In genomic region chr12:87387171-87388121, GRCm38 (mm10) we compare ENCODE assay signal across 8 mouse cellular contexts. TPM values are rescaled to one million over a fixed set of nuclear protein-coding genes. Genes with fewer than 3 reads are reported as not detected.
DNase-seq lines count a peak whose midpoint lies in the region; ATAC-seq and TF ChIP-seq lines count a peak whose summit lies in the region.

No protein-coding gene starts in this region.

- no peak for ATAC-seq in erythroblast, adult 5-6 weeks (replicated peaks; ENCODE audit: low FRiP score, poor library complexity, severe bottlenecking)
- no peak; the same call in 1 of the 2 replicates for ATAC-seq in limb, embryonic 14.5 days (ENCODE audit: low FRiP score, low read depth)
- ATAC-seq in midbrain, embryonic 16.5 days = peak; percentile 60

- peaks cover 26% of the 10 kb centered on the region for H3K4me1 ChIP-seq in erythroblast, embryonic 14.5 days (ENCODE audit: control insufficient read depth)
- peaks cover 3% of the 10 kb centered on the region; the same call in 1 of the 2 replicates for H3K4me1 ChIP-seq in cerebellum, adult 2 months (ENCODE audit: control insufficient read depth, insufficient read depth, low read length)
- peaks cover 6% of the 10 kb centered on the region for H3K4me1 ChIP-seq in limb, embryonic 14.5 days (ENCODE audit: control insufficient read depth, insufficient read depth, low read length)
- peaks cover 14% of the 10 kb centered on the region for H3K4me1 ChIP-seq in midbrain, embryonic 16.5 days (ENCODE audit: control insufficient read depth, insufficient read depth, low read length)

- under 1% methylated on average over 60 of the region's 65 CpGs for WGBS in cerebellum, adult 2 months
- 5% methylated on average over 33 of the region's 65 CpGs for WGBS in limb, embryonic 14.5 days
- WGBS in midbrain, embryonic 16.5 days = under 1% methylated on average over 45 of the region's 65 CpGs

- H3K27me3 ChIP-seq in erythroblast, embryonic 14.5 days (ENCODE audit: control insufficient read depth) = peaks cover 6% of the 10 kb centered on the region
- H3K27me3 ChIP-seq in cerebellum, adult 2 months (ENCODE audit: control insufficient read depth, insufficient read depth, low read length) = no peaks in the 10 kb centered on the region
- H3K27me3 ChIP-seq in limb, embryonic 14.5 days (ENCODE audit: control insufficient read depth, insufficient read depth, low read length) = no peaks in the 10 kb centered on the region
- H3K27me3 ChIP-seq in midbrain, embryonic 16.5 days (ENCODE audit: control insufficient read depth, insufficient read depth, low read depth, low read length) = no peaks in the 10 kb centered on the region

- peak overlapping the region; percentile 82 for H3K9ac ChIP-seq in limb, embryonic 14.5 days (ENCODE audit: low read depth, low read length, severe bottlenecking)
- peak overlapping the region; percentile 96 for H3K9ac ChIP-seq in midbrain, embryonic 16.5 days (ENCODE audit: low read depth, low read length)

- H3K36me3 ChIP-seq in erythroblast, embryonic 14.5 days (ENCODE audit: control insufficient read depth) = no peaks in the 10 kb centered on the region
- H3K36me3 ChIP-seq in limb, embryonic 14.5 days (ENCODE audit: control insufficient read depth, insufficient read depth, low read length) = no peaks in the 10 kb centered on the region
- no peaks in the 10 kb centered on the region for H3K36me3 ChIP-seq in midbrain, embryonic 16.5 days (ENCODE audit: control insufficient read depth, insufficient read depth, low read length)

- peak overlapping the region; percentile 77 for H3K4me3 ChIP-seq in erythroblast, embryonic 14.5 days (replicated peaks)
- H3K4me3 ChIP-seq in cerebellum, adult 2 months (replicated peaks; ENCODE audit: insufficient read depth, low read depth, low read length) = peak overlapping the region; percentile 81
- H3K4me3 ChIP-seq in limb, embryonic 14.5 days (replicated peaks; ENCODE audit: low read length) = peak overlapping the region; percentile 76
- H3K4me3 ChIP-seq in midbrain, embryonic 16.5 days (ENCODE audit: low read depth, low read length) = peak overlapping the region; percentile 99

- H3K27ac ChIP-seq in cerebellum, adult 2 months (ENCODE audit: insufficient read depth, low read length) = peak overlapping the region; percentile 71
- H3K27ac ChIP-seq in limb, embryonic 14.5 days (replicated peaks; ENCODE audit: low read depth, low read length) = peak overlapping the region; percentile 75
- H3K27ac ChIP-seq in midbrain, embryonic 16.5 days (ENCODE audit: low read length) = peak overlapping the region; percentile 84

- peak; percentile 52 to 63 for DNase-seq in cerebellum, adult 2 months
- DNase-seq in frontal cortex, postnatal 36 days (ENCODE audit: low spot score in 2 of 2) = peak; percentile 24 to 28
- peak; percentile 57 for DNase-seq in induced T-regulatory cell, adult 2 months (ENCODE audit: low read depth)
- DNase-seq in limb, embryonic 14.5 days (ENCODE audit: low spot score) = no peak
- DNase-seq in thymus, postnatal 0 days (ENCODE audit: low spot score) = peak; percentile 12

- TF ChIP-seq POLR2A in cerebellum, adult 2 months (IDR thresholded peaks at IDR 0.05; ENCODE audit: borderline replicate concordance, insufficient read depth, low read length) = no peak
- TF ChIP-seq POLR2A in limb, embryonic 14.5 days (IDR thresholded peaks at IDR 0.05; ENCODE audit: borderline replicate concordance, extremely low read depth, insufficient read depth, insufficient read length) = no peak

- TF ChIP-seq CTCF in cerebellum, adult 2 months (IDR thresholded peaks at IDR 0.05; ENCODE audit: borderline replicate concordance, insufficient read depth, low read depth, low read length) = no peak

- peak overlapping the region; percentile 79 for H3K4me2 ChIP-seq in limb, embryonic 14.5 days (replicated peaks; ENCODE audit: low read depth, low read length, severe bottlenecking)
- H3K4me2 ChIP-seq in midbrain, embryonic 16.5 days (ENCODE audit: low read length) = peak overlapping the region; percentile 95

- no peaks in the 10 kb centered on the region for H3K9me3 ChIP-seq in erythroblast, embryonic 14.5 days (ENCODE audit: control insufficient read depth, low read length)
- no peaks in the 10 kb centered on the region for H3K9me3 ChIP-seq in limb, embryonic 14.5 days (ENCODE audit: control insufficient read depth, low read length)
- no peaks in the 10 kb centered on the region for H3K9me3 ChIP-seq in midbrain, embryonic 16.5 days (replicated peaks; ENCODE audit: control insufficient read depth, low read length, poor library complexity, severe bottlenecking)

RNA-seq across cellular contexts. Expression of gene Sptlc2, which starts 0.7 kb away (rescaled TPM):
- 0.29 and 0.80 TPM in 2 replicates for polyA plus RNA-seq in erythroblast, embryonic 14.5 days (2012)
- 43.7 and 57.3 TPM in 2 replicates for total RNA-seq in erythroblast, adult 5-6 weeks (2015; ENCODE audit: low replicate concordance)
- 33.7 and 61.5 TPM in 2 replicates for total RNA-seq in erythroblast, adult 5-6 weeks (2017; ENCODE audit: low replicate concordance)
- polyA plus RNA-seq in cerebellum, adult 2 months (2012; rRNA removed) = 23.3 and 25.2 TPM in 2 replicates
- 23.3 and 35.2 TPM in 2 replicates for polyA plus RNA-seq in limb, embryonic 14.5 days (2012; rRNA removed)
- polyA plus RNA-seq in limb, embryonic 14.5 days (2014; fragmentation: Nextera tagmentation; extraction: Ambion mirVana) = 80.8 and 85.5 TPM in 2 replicates
- 72.8 and 75.0 TPM in 2 replicates for polyA plus RNA-seq in midbrain, embryonic 16.5 days (2015; fragmentation: Nextera tagmentation; extraction: Ambion mirVana)
- polyA plus RNA-seq in thymus, postnatal 0 days (2015; fragmentation: Nextera tagmentation; extraction: Ambion mirVana) = 76.9 and 83.3 TPM in 2 replicates

RNA-seq across cellular contexts. Expression of gene Slirp, which starts 56.2 kb away (rescaled TPM):
- 0.18 TPM in 1 of 2 replicates, not detected in the other for polyA plus RNA-seq in erythroblast, embryonic 14.5 days (2012)
- 15.5 and 27.3 TPM in 2 replicates for total RNA-seq in erythroblast, adult 5-6 weeks (2015; ENCODE audit: low replicate concordance)
- 0.85 and 21.6 TPM in 2 replicates for total RNA-seq in erythroblast, adult 5-6 weeks (2017; ENCODE audit: low replicate concordance)
- 82.7 and 86.7 TPM in 2 replicates for polyA plus RNA-seq in cerebellum, adult 2 months (2012; rRNA removed)
- 62.4 and 83.4 TPM in 2 replicates for polyA plus RNA-seq in limb, embryonic 14.5 days (2012; rRNA removed)
- 292 and 314 TPM in 2 replicates for polyA plus RNA-seq in limb, embryonic 14.5 days (2014; fragmentation: Nextera tagmentation; extraction: Ambion mirVana)
- 195 and 209 TPM in 2 replicates for polyA plus RNA-seq in midbrain, embryonic 16.5 days (2015; fragmentation: Nextera tagmentation; extraction: Ambion mirVana)
- 278 and 300 TPM in 2 replicates for polyA plus RNA-seq in thymus, postnatal 0 days (2015; fragmentation: Nextera tagmentation; extraction: Ambion mirVana)

RNA-seq across cellular contexts. Expression of gene Alkbh1, which starts 56.4 kb away (rescaled TPM):
- polyA plus RNA-seq in erythroblast, embryonic 14.5 days (2012) = 3.9 and 4.8 TPM in 2 replicates
- total RNA-seq in erythroblast, adult 5-6 weeks (2015; ENCODE audit: low replicate concordance) = 6.1 and 7.5 TPM in 2 replicates
- 9.8 and 15.7 TPM in 2 replicates for total RNA-seq in erythroblast, adult 5-6 weeks (2017; ENCODE audit: low replicate concordance)
- polyA plus RNA-seq in cerebellum, adult 2 months (2012; rRNA removed) = 18.3 and 22.0 TPM in 2 replicates
- polyA plus RNA-seq in limb, embryonic 14.5 days (2012; rRNA removed) = 60.2 and 62.2 TPM in 2 replicates
- 48.3 and 59.0 TPM in 2 replicates for polyA plus RNA-seq in limb, embryonic 14.5 days (2014; fragmentation: Nextera tagmentation; extraction: Ambion mirVana)
- polyA plus RNA-seq in midbrain, embryonic 16.5 days (2015; fragmentation: Nextera tagmentation; extraction: Ambion mirVana) = 40.7 and 41.8 TPM in 2 replicates
- 29.8 and 46.3 TPM in 2 replicates for polyA plus RNA-seq in thymus, postnatal 0 days (2015; fragmentation: Nextera tagmentation; extraction: Ambion mirVana)

Comparison
In these comparisons a context has a peak if more than half of its experiments do, and no peak if none do; other contexts are left out.
1. RNA of gene Sptlc2, which starts 0.7 kb away (polyA plus RNA-seq): 23.3 to 85.5 TPM in limb, embryonic 14.5 days, 76.9 to 83.3 TPM in thymus, postnatal 0 days, 72.8 to 75.0 TPM in midbrain, embryonic 16.5 days and 23.3 to 25.2 TPM in cerebellum, adult 2 months; 0.29 to 0.80 TPM in erythroblast, embryonic 14.5 days; every median in the first group is over 10 times any median in the second.
2. RNA of gene Slirp, which starts 56.2 kb away (polyA plus RNA-seq): 62.4 to 314 TPM in limb, embryonic 14.5 days, 278 to 300 TPM in thymus, postnatal 0 days, 195 to 209 TPM in midbrain, embryonic 16.5 days and 82.7 to 86.7 TPM in cerebellum, adult 2 months; 0.18 TPM in erythroblast, embryonic 14.5 days; every median in the first group is over 10 times any median in the second.
3. Peak in every context shown above with its lines, with median percentiles within 50 percentile points of each other: H3K4me3 ChIP-seq and H3K27ac ChIP-seq.